Mouse (Mus musculus) kidney, postnatal 0 days (tissue): ENCODE results near the gene Fam178b. TPM values are rescaled to one million over a fixed set of nuclear protein-coding genes. Genes with fewer than 3 reads are reported as not detected.
"Not testable (repeated sequence)": the region's sequence is repeated elsewhere in the genome, so short reads cannot be mapped to it uniquely, and the experiment has no call there.

ENCODE experiments used
- ATAC-seq: fragments of 200-750 bp; cut with Nextera tagmentation; replicated peaks from 2 replicates; pipeline ENCODE4 v1.8.0; 2017; ENCODE audit warnings: low read depth, moderate number of reproducible peaks, moderate TSS enrichment, moderate library complexity; ENCODE audit not compliant: low FRiP score
- DNase-seq: peaks from one replicate; pipeline ENCODE4 v3.0.0-alpha.2; 2016; ENCODE audit warnings: low spot score
- H3K27ac ChIP-seq: fragments of 300-500 bp; sonication (generic); 2 replicates; pipeline ENCODE4 v1.5.1; 2014; ENCODE audit warnings: mild to moderate bottlenecking
- H3K27me3 ChIP-seq: fragments of 300-500 bp; sonication (generic); 2 replicates; pipeline ENCODE4 v1.6.1; 2014; ENCODE audit warnings: low read length, mixed read lengths; ENCODE audit not compliant: insufficient read depth
- H3K36me3 ChIP-seq: fragments of 300-500 bp; sonication (generic); 2 replicates; pipeline ENCODE4 v1.6.1; 2014; ENCODE audit warnings: low read length, mixed read lengths; ENCODE audit not compliant: insufficient read depth
- H3K4me1 ChIP-seq: fragments of 300-500 bp; sonication (generic); replicated peaks from 2 replicates; pipeline ENCODE4 v1.6.1; 2014; ENCODE audit warnings: antibody characterized with exemption, low read length, mixed read lengths; ENCODE audit not compliant: insufficient read depth
- H3K4me2 ChIP-seq: fragments of 300-500 bp; sonication (generic); 2 replicates; pipeline ENCODE4 v1.6.1; 2014; ENCODE audit warnings: mild to moderate bottlenecking, low read length, moderate library complexity, mixed read lengths
- H3K4me3 ChIP-seq: fragments of 300-500 bp; sonication (generic); replicated peaks from 2 replicates; pipeline ENCODE4 v1.5.1; 2014; ENCODE audit warnings: low read depth, low read length
- H3K9ac ChIP-seq: fragments of 300-500 bp; sonication (generic); 2 replicates; pipeline ENCODE4 v1.6.1; 2014; ENCODE audit warnings: low read depth, low read length
- H3K9me3 ChIP-seq: fragments of 300-500 bp; sonication (generic); replicated peaks from 2 replicates; pipeline ENCODE4 v1.6.1; 2016; ENCODE audit warnings: low read length, inconsistent platforms, mixed read lengths
- CTCF ChIP-seq: IDR thresholded peaks from 2 replicates; pipeline ENCODE4 v1.5.1; 2016; ENCODE audit warnings: antibody characterized with exemption, low read depth, mild to moderate bottlenecking, moderate library complexity
- WGBS: fragments of 180-500 bp; shearing (Covaris S2); extraction: QIAGEN DNeasy Blood & Tissue Kit; methylation state at CpG from one replicate; pipeline ENCODE4 v1.1.7; 2014; 5-methylcytosine and 5-hydroxymethylcytosine counted together
- polyA plus RNA-seq: library from polyadenylated mRNA; unstranded; fragments of >200 nt; fragmentation: Nextera tagmentation; extraction: Ambion mirVana; gene quantifications from 2 replicates; pipeline ENCODE4 v1.2.1, GENCODE M21; 2015

Fam178b gene
- polyA plus RNA-seq, 1 experiment from 2014 or later, result 1.6 TPM

GRCm38 (mm10) chr1:36545382-36545781 lies 137.6 kb downstream of the Fam178b start:
- TF ChIP-seq CTCF, result no peak
- Histone ChIP-seq H3K4me2 (no peak overlapping the region), H3K27ac (no peak overlapping the region)

GRCm38 (mm10) chr1:36542925-36543324 lies 140.1 kb downstream of the Fam178b start:
- DNase-seq (no peak), ATAC-seq (no peak)
- H3K9ac ChIP-seq, result no peak overlapping the region
- no peaks in the 10 kb centered on the region for H3K27me3 ChIP-seq
- WGBS, result 90% methylated on average over 9 of the region's 9 CpGs
- peaks cover 25% of the 10 kb centered on the region for H3K36me3 ChIP-seq
- no peak overlapping the region for H3K4me3 ChIP-seq
- H3K4me2 ChIP-seq, result no peak overlapping the region
- no peak overlapping the region for H3K27ac ChIP-seq
- H3K4me1 ChIP-seq, result peaks cover 5% of the 10 kb centered on the region; the same call in 1 of the 2 replicates
- TF ChIP-seq CTCF, result no peak
- H3K9me3 ChIP-seq, result no peaks in the 10 kb centered on the region

More at GRCm38 (mm10) chr1:36545382-36545781, 137.6 kb downstream of the Fam178b start:
- Histone ChIP-seq H3K9ac (no peak overlapping the region), H3K36me3 (peaks cover 27% of the 10 kb centered on the region), H3K27me3 (no peaks in the 10 kb centered on the region), H3K9me3 (no peaks in the 10 kb centered on the region), H3K4me3 (no peak overlapping the region), H3K4me1 (peaks cover 11% of the 10 kb centered on the region)
- DNase-seq (no peak), ATAC-seq (no peak)
- 64% methylated on average over 2 of the region's 2 CpGs for WGBS

GRCm38 (mm10) chr1:36541844-36542243 lies 141.1 kb downstream of the Fam178b start:
- ATAC-seq, result no peak
- TF ChIP-seq CTCF, result no peak
- Histone ChIP-seq H3K27ac (no peak overlapping the region), H3K4me2 (no peak overlapping the region), H3K9ac (no peak overlapping the region), H3K27me3 (no peaks in the 10 kb centered on the region), H3K4me1 (peaks cover 5% of the 10 kb centered on the region; the same call in 1 of the 2 replicates), H3K4me3 (no peak overlapping the region), H3K36me3 (peaks cover 25% of the 10 kb centered on the region), H3K9me3 (no peaks in the 10 kb centered on the region)
- 93% methylated on average over 16 of the region's 16 CpGs for WGBS
- DNase-seq, result no peak

GRCm38 (mm10) chr1:36540807-36541206 lies 142.2 kb downstream of the Fam178b start:
- Histone ChIP-seq H3K4me1 (no peaks in the 10 kb centered on the region), H3K9me3 (no peaks in the 10 kb centered on the region), H3K4me3 (no peak overlapping the region), H3K4me2 (no peak overlapping the region), H3K36me3 (peaks cover 25% of the 10 kb centered on the region), H3K27me3 (no peaks in the 10 kb centered on the region), H3K9ac (no peak overlapping the region), H3K27ac (no peak overlapping the region)
- 94% methylated on average over 12 of the region's 12 CpGs for WGBS
- DNase-seq (no peak), ATAC-seq (no peak)
- no peak for TF ChIP-seq CTCF

- H3K4me2 ChIP-seq, result no peak overlapping the region
These were observed 142.9 kb downstream of the Fam178b start for GRCm38 (mm10) chr1:36540132-36540531.

GRCm38 (mm10) chr1:36539186-36539585 lies 143.8 kb downstream of the Fam178b start, which contains the start of gene Gm42417:
Gm42417 (minus strand) TSS chr1:36539429.
- Histone ChIP-seq H3K36me3 (peaks cover 25% of the 10 kb centered on the region), H3K4me1 (no peaks in the 10 kb centered on the region), H3K4me2 (no peak within 1 kb of the TSS), H3K4me3 (no peak within 1 kb of the TSS), H3K27me3 (no peaks in the 10 kb centered on the region), H3K27ac (peak within 1 kb of the TSS; percentile 57), H3K9ac (no peak within 1 kb of the TSS), H3K9me3 (no peaks in the 10 kb centered on the region)
- DNase-seq, result no peak
- ATAC-seq, result peak; percentile 85
- 29% methylated on average over 9 of the region's 9 CpGs for WGBS
- TF ChIP-seq CTCF, result no peak

More at GRCm38 (mm10) chr1:36540132-36540531, 142.9 kb downstream of the Fam178b start:
- ATAC-seq, result no peak
- no peak for DNase-seq
- peaks cover 25% of the 10 kb centered on the region for H3K36me3 ChIP-seq
- H3K4me3 ChIP-seq, result no peak overlapping the region
- no peaks in the 10 kb centered on the region for H3K4me1 ChIP-seq
- H3K9me3 ChIP-seq, result no peaks in the 10 kb centered on the region
- no peaks in the 10 kb centered on the region for H3K27me3 ChIP-seq
- WGBS, result 97% methylated on average over 11 of the region's 11 CpGs
- no peak overlapping the region for H3K9ac ChIP-seq
- no peak for TF ChIP-seq CTCF
- no peak overlapping the region for H3K27ac ChIP-seq

- Histone ChIP-seq H3K4me2 (no peak overlapping the region), H3K4me3 (no peak overlapping the region), H3K27ac (peak overlapping the region; percentile 57), H3K4me1 (no peaks in the 10 kb centered on the region), H3K9ac (no peak overlapping the region), H3K9me3 (no peaks in the 10 kb centered on the region), H3K27me3 (no peaks in the 10 kb centered on the region), H3K36me3 (peaks cover 25% of the 10 kb centered on the region)
- no peak for ATAC-seq
- DNase-seq, result no peak
- no peak for TF ChIP-seq CTCF
- WGBS, result 75% methylated on average over 4 of the region's 4 CpGs
These were observed 144.3 kb downstream of the Fam178b start for GRCm38 (mm10) chr1:36538727-36539126.

GRCm38 (mm10) chr1:36536783-36537182 lies 146.2 kb downstream of the Fam178b start, which contains the start of gene Ankrd23:
Ankrd23 (minus strand) TSS chr1:36536883.
- H3K9ac ChIP-seq, H3K27ac ChIP-seq, H3K4me1 ChIP-seq, H3K9me3 ChIP-seq, H3K4me3 ChIP-seq, H3K27me3 ChIP-seq, H3K4me2 ChIP-seq, DNase-seq, ATAC-seq: not testable (repeated sequence)
- peaks cover 21% of the 10 kb centered on the region for H3K36me3 ChIP-seq
- WGBS, result 93% methylated on average over 9 of the region's 9 CpGs
